Mouse (Mus musculus): ENCODE measurements at regions not wholly inside any gene's neighbourhood (a gene's known extent, or its start where the extent isn't known, plus 50 kb on each side); places are given as distances from the start of the nearest gene placed in this dataset.

GRCm38 (mm10) chr14:28781660-28782059 is 236.3 kb upstream of the Lrtm1 start:
- ATAC-seq: no peak
- H3K4me1 ChIP-seq (ENCODE audit: insufficient read depth): no peaks in the 10 kb centered on the region
- H3K36me3 ChIP-seq (replicated peaks; ENCODE audit: insufficient read depth, low read length): no peaks in the 10 kb centered on the region
- no peak overlapping the region for H3K4me2 ChIP-seq (ENCODE audit: low read depth, low read length)
- WGBS (ENCODE audit: insufficient replicate concordance): 79% methylated on average over 7 of the region's 7 CpGs
- H3K27ac ChIP-seq (ENCODE audit: low read depth): no peak overlapping the region
- no peak overlapping the region for H3K9ac ChIP-seq (replicated peaks)
- no peaks in the 10 kb centered on the region for H3K9me3 ChIP-seq (ENCODE audit: low read length)
- no peak for TF ChIP-seq EP300 (IDR thresholded peaks at IDR 0.05; ENCODE audit: low read depth)
- no peak for TF ChIP-seq CTCF (IDR thresholded peaks at IDR 0.05; ENCODE audit: low read depth)
- no peak overlapping the region for H3K4me3 ChIP-seq (ENCODE audit: low read depth, low read length)
- no peaks in the 10 kb centered on the region for H3K27me3 ChIP-seq (ENCODE audit: insufficient read depth, low read length)
- no peak for DNase-seq

- Histone ChIP-seq H3K27ac (ENCODE audit: low read depth) (no peak overlapping the region), H3K9me3 (ENCODE audit: low read length) (no peaks in the 10 kb centered on the region), H3K9ac (replicated peaks) (no peak overlapping the region), H3K4me3 (ENCODE audit: low read depth, low read length) (no peak overlapping the region), H3K4me2 (ENCODE audit: low read depth, low read length) (no peak overlapping the region), H3K36me3 (replicated peaks; ENCODE audit: insufficient read depth, low read length) (no peaks in the 10 kb centered on the region), H3K27me3 (ENCODE audit: insufficient read depth, low read length) (no peaks in the 10 kb centered on the region), H3K4me1 (ENCODE audit: insufficient read depth) (no peaks in the 10 kb centered on the region)
- DNase-seq (no peak), ATAC-seq (no peak)
- WGBS (ENCODE audit: insufficient replicate concordance): 77% methylated on average over 6 of the region's 6 CpGs
- TF ChIP-seq EP300 (IDR thresholded peaks at IDR 0.05; ENCODE audit: low read depth) (no peak), CTCF (IDR thresholded peaks at IDR 0.05; ENCODE audit: low read depth) (no peak)
Measured at GRCm38 (mm10) chr14:28784106-28784633, 233.8 kb upstream of the Lrtm1 start.

GRCm38 (mm10) chr14:28798290-28798689 is 219.7 kb upstream of the Lrtm1 start:
- Histone ChIP-seq H3K27me3 (ENCODE audit: insufficient read depth, low read length) (no peaks in the 10 kb centered on the region), H3K9ac (replicated peaks) (no peak overlapping the region), H3K4me3 (ENCODE audit: low read depth, low read length) (no peak overlapping the region), H3K27ac (ENCODE audit: low read depth) (no peak overlapping the region), H3K9me3 (ENCODE audit: low read length) (no peaks in the 10 kb centered on the region), H3K4me1 (ENCODE audit: insufficient read depth) (no peaks in the 10 kb centered on the region), H3K4me2 (ENCODE audit: low read depth, low read length) (no peak overlapping the region), H3K36me3 (replicated peaks; ENCODE audit: insufficient read depth, low read length) (no peaks in the 10 kb centered on the region)
- DNase-seq (no peak), ATAC-seq (no peak)
- TF ChIP-seq CTCF (IDR thresholded peaks at IDR 0.05; ENCODE audit: low read depth) (no peak), EP300 (IDR thresholded peaks at IDR 0.05; ENCODE audit: low read depth) (no peak)
- 8% methylated on average over 4 of the region's 4 CpGs for WGBS (ENCODE audit: insufficient replicate concordance)

- no peak overlapping the region for H3K4me2 ChIP-seq (ENCODE audit: low read depth, low read length)
- H3K36me3 ChIP-seq (replicated peaks; ENCODE audit: insufficient read depth, low read length): no peaks in the 10 kb centered on the region
- ATAC-seq: no peak
- H3K4me3 ChIP-seq (ENCODE audit: low read depth, low read length): no peak overlapping the region
- WGBS (ENCODE audit: insufficient replicate concordance): 56% methylated on average over 4 of the region's 4 CpGs
- H3K27me3 ChIP-seq (ENCODE audit: insufficient read depth, low read length): no peaks in the 10 kb centered on the region
- H3K4me1 ChIP-seq (ENCODE audit: insufficient read depth): no peaks in the 10 kb centered on the region
- H3K9ac ChIP-seq (replicated peaks): no peak overlapping the region
- H3K9me3 ChIP-seq (ENCODE audit: low read length): no peaks in the 10 kb centered on the region
- H3K27ac ChIP-seq (ENCODE audit: low read depth): no peak overlapping the region
- TF ChIP-seq CTCF (IDR thresholded peaks at IDR 0.05; ENCODE audit: low read depth) (no peak), EP300 (IDR thresholded peaks at IDR 0.05; ENCODE audit: low read depth) (no peak)
- DNase-seq: no peak
Measured at GRCm38 (mm10) chr14:28801681-28802080, 216.3 kb upstream of the Lrtm1 start.

GRCm38 (mm10) chr14:28802126-28802525 is 215.9 kb upstream of the Lrtm1 start:
- WGBS (ENCODE audit: insufficient replicate concordance): 74% methylated on average over 5 of the region's 5 CpGs
- no peak for TF ChIP-seq EP300 (IDR thresholded peaks at IDR 0.05; ENCODE audit: low read depth)
- TF ChIP-seq CTCF (IDR thresholded peaks at IDR 0.05; ENCODE audit: low read depth): no peak
- Histone ChIP-seq H3K4me1 (ENCODE audit: insufficient read depth) (no peaks in the 10 kb centered on the region), H3K9me3 (ENCODE audit: low read length) (no peaks in the 10 kb centered on the region), H3K27ac (ENCODE audit: low read depth) (no peak overlapping the region), H3K4me2 (ENCODE audit: low read depth, low read length) (no peak overlapping the region), H3K9ac (replicated peaks) (no peak overlapping the region), H3K27me3 (ENCODE audit: insufficient read depth, low read length) (no peaks in the 10 kb centered on the region), H3K36me3 (replicated peaks; ENCODE audit: insufficient read depth, low read length) (no peaks in the 10 kb centered on the region), H3K4me3 (ENCODE audit: low read depth, low read length) (no peak overlapping the region)
- ATAC-seq: no peak
- no peak for DNase-seq

- no peak overlapping the region for H3K4me3 ChIP-seq (ENCODE audit: low read depth, low read length)
- H3K27ac ChIP-seq (ENCODE audit: low read depth): no peak overlapping the region
- 62% methylated on average over 4 of the region's 4 CpGs for WGBS (ENCODE audit: insufficient replicate concordance)
- H3K27me3 ChIP-seq (ENCODE audit: insufficient read depth, low read length): no peaks in the 10 kb centered on the region
- H3K4me1 ChIP-seq (ENCODE audit: insufficient read depth): no peaks in the 10 kb centered on the region
- H3K4me2 ChIP-seq (ENCODE audit: low read depth, low read length): no peak overlapping the region
- no peak for TF ChIP-seq CTCF (IDR thresholded peaks at IDR 0.05; ENCODE audit: low read depth)
- TF ChIP-seq EP300 (IDR thresholded peaks at IDR 0.05; ENCODE audit: low read depth): no peak
- no peak for ATAC-seq
- H3K9me3 ChIP-seq (ENCODE audit: low read length): no peaks in the 10 kb centered on the region
- DNase-seq: no peak
- H3K36me3 ChIP-seq (replicated peaks; ENCODE audit: insufficient read depth, low read length): no peaks in the 10 kb centered on the region
- no peak overlapping the region for H3K9ac ChIP-seq (replicated peaks)
Measured at GRCm38 (mm10) chr14:28808094-28808493, 209.9 kb upstream of the Lrtm1 start.

DNA sequence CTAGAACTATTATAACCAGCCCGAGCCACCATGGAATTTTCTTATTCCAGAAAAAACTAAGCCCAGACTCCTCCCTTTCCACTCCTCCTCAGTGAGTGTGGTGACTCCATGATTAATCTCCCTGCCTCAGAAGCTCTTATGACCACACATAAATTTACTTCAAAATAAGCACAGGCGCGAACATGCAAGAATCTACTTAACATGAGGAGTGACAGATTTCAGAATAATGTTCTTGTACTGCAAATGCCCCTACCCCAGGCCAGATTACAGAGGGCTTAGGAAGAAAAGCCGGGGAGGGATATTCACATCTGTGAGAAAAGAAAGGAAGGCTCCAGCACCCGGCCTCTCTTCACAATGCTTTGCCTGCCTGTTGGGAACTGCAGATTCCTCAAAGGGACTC is 208.7 kb upstream of the Lrtm1 start:
- Histone ChIP-seq H3K36me3 (replicated peaks; ENCODE audit: insufficient read depth, low read length) (no peaks in the 10 kb centered on the region), H3K9ac (replicated peaks) (no peak overlapping the region), H3K27ac (ENCODE audit: low read depth) (no peak overlapping the region), H3K4me1 (ENCODE audit: insufficient read depth) (no peaks in the 10 kb centered on the region), H3K9me3 (ENCODE audit: low read length) (no peaks in the 10 kb centered on the region), H3K27me3 (ENCODE audit: insufficient read depth, low read length) (no peaks in the 10 kb centered on the region), H3K4me3 (ENCODE audit: low read depth, low read length) (no peak overlapping the region), H3K4me2 (ENCODE audit: low read depth, low read length) (no peak overlapping the region)
- DNase-seq (no peak), ATAC-seq (no peak)
- no peak for TF ChIP-seq CTCF (IDR thresholded peaks at IDR 0.05; ENCODE audit: low read depth)
- no peak for TF ChIP-seq EP300 (IDR thresholded peaks at IDR 0.05; ENCODE audit: low read depth)
- WGBS (ENCODE audit: insufficient replicate concordance): 71% methylated on average over 5 of the region's 5 CpGs
